Mouse (Mus musculus) stomach, embryonic 14.5 days (tissue): ENCODE measurements at regions not wholly inside any gene's neighbourhood (a gene's known extent, or its start where the extent isn't known, plus 50 kb on each side); places are given as distances from the start of the nearest gene placed in this dataset.
A peak's percentile ranks its signal among the peaks of the same experiment; 100 is the strongest.

ENCODE experiments used
- ATAC-seq: fragments of 200-750 bp; cut with Nextera tagmentation; 2 replicates; pipeline ENCODE4 v1.8.0; 2017; ENCODE audit warnings: low read depth, moderate TSS enrichment; ENCODE audit not compliant: insufficient number of reproducible peaks, insufficient read depth, low FRiP score
- H3K27ac ChIP-seq: fragments of 300-500 bp; sonication (generic); 2 replicates; pipeline ENCODE4 v1.5.1; 2014; ENCODE audit warnings: mild to moderate bottlenecking, low read length, moderate library complexity, mixed read lengths
- H3K27me3 ChIP-seq: fragments of 300-500 bp; sonication (generic); 2 replicates; pipeline ENCODE4 v1.6.1; 2014; ENCODE audit warnings: low read length, control low read depth, mixed read lengths; ENCODE audit not compliant: control insufficient read depth, insufficient read depth
- H3K36me3 ChIP-seq: fragments of 300-500 bp; sonication (generic); 2 replicates; pipeline ENCODE4 v1.6.1; 2014; ENCODE audit warnings: mild to moderate bottlenecking, control low read depth, low read length, moderate library complexity, mixed read lengths; ENCODE audit not compliant: control insufficient read depth, insufficient read depth
- H3K4me1 ChIP-seq: fragments of 300-500 bp; sonication (generic); 2 replicates; pipeline ENCODE4 v1.6.1; 2014; ENCODE audit warnings: low read length, control low read depth, mixed read lengths; ENCODE audit not compliant: control insufficient read depth, insufficient read depth
- H3K4me2 ChIP-seq: fragments of 300-500 bp; sonication (generic); replicated peaks from 2 replicates; pipeline ENCODE4 v1.6.1; 2014; ENCODE audit warnings: low read depth, low read length, control low read depth
- H3K4me3 ChIP-seq: fragments of 300-500 bp; sonication (generic); 2 replicates; pipeline ENCODE4 v1.5.1; 2014; ENCODE audit warnings: low read depth, low read length, control low read depth
- H3K9ac ChIP-seq: fragments of 300-500 bp; sonication (generic); replicated peaks from 2 replicates; pipeline ENCODE4 v1.6.1; 2014; ENCODE audit warnings: low read depth, mild to moderate bottlenecking, control low read depth, low read length, moderate library complexity, mixed read lengths
- H3K9me3 ChIP-seq: fragments of 300-500 bp; sonication (generic); 2 replicates; pipeline ENCODE4 v1.6.1; 2016; ENCODE audit warnings: low read depth, low read length, control low read depth; ENCODE audit not compliant: control insufficient read depth
- WGBS: fragments of 180-500 bp; shearing (Covaris S2); extraction: QIAGEN DNeasy Blood & Tissue Kit; methylation state at CpG from one replicate; pipeline ENCODE4 v1.1.7; 2014; 5-methylcytosine and 5-hydroxymethylcytosine counted together

GRCm38 (mm10) chr8:107872121-107872520, 70.3 kb upstream of the Zfhx3 start:
- Histone ChIP-seq H3K4me2 (no peak overlapping the region), H3K36me3 (no peaks in the 10 kb centered on the region), H3K27me3 (no peaks in the 10 kb centered on the region), H3K4me3 (no peak overlapping the region), H3K4me1 (no peaks in the 10 kb centered on the region), H3K9ac (no peak overlapping the region), H3K9me3 (no peaks in the 10 kb centered on the region; the same call in 1 of the 2 replicates), H3K27ac (no peak overlapping the region)
- no peak for ATAC-seq
- WGBS: 67% methylated on average over 11 of the region's 11 CpGs

DNA sequence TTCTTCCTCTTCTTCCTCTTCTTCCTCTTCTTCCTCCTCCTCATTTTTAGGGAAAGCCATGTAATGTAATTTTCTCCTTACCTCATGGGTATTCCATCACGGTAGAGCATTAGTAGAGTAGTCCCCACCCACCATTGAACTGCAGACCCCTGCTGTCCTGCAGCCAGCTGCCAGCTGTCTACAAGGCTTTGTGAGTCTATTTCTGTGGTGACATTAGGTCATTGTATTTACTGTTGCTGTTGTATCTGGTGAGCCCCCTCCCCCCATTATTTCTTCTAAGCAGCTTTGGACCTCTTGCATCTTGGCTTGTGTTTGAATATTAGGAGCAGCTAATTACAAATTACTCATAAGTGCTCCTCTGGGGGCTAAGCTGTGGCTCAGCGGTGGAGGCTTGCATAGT, 66.0 kb upstream of the Zfhx3 start:
- no peak overlapping the region for H3K27ac ChIP-seq
- no peaks in the 10 kb centered on the region for H3K36me3 ChIP-seq
- H3K9ac ChIP-seq: no peak overlapping the region
- no peak overlapping the region for H3K4me3 ChIP-seq
- 53% methylated on average over 2 of the region's 2 CpGs for WGBS
- ATAC-seq: no peak
- no peaks in the 10 kb centered on the region for H3K27me3 ChIP-seq
- no peak overlapping the region for H3K4me2 ChIP-seq
- no peaks in the 10 kb centered on the region for H3K4me1 ChIP-seq
- H3K9me3 ChIP-seq: no peaks in the 10 kb centered on the region; the same call in 1 of the 2 replicates

GRCm38 (mm10) chr8:107881851-107882250, 60.6 kb upstream of the Zfhx3 start:
- no peak overlapping the region for H3K4me2 ChIP-seq
- H3K27ac ChIP-seq: no peak overlapping the region
- no peak overlapping the region for H3K4me3 ChIP-seq
- H3K9me3 ChIP-seq: no peaks in the 10 kb centered on the region
- 21% methylated on average over 7 of the region's 7 CpGs for WGBS
- H3K4me1 ChIP-seq: peaks cover 11% of the 10 kb centered on the region; the same call in 1 of the 2 replicates
- no peaks in the 10 kb centered on the region for H3K27me3 ChIP-seq
- ATAC-seq: no peak
- H3K9ac ChIP-seq: no peak overlapping the region
- no peaks in the 10 kb centered on the region for H3K36me3 ChIP-seq

DNA sequence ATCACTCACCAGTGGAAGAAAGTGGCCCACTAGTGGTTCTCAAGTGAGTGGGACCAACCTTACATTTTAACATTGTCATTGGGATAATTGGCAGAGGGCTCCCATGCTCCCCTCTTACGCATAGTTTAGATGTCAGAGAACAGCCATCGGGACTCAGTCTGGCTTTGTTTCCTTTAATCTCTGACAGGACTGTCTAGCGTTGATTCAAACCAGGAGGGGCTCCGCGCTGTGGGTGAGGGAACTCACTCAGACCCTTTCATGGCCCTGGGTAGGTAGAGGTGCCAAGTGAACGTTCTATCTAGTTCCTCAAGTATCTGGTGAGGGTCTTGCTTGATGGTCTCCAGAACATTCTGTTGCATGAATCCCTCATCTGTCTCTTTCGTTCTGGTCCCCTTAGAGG, 56.9 kb upstream of the Zfhx3 start:
- 0 out of 2 replicates have a peak, but pooled peaks have one; percentile 46 for ATAC-seq
- Histone ChIP-seq H3K4me1 (peaks cover 11% of the 10 kb centered on the region; the same call in 1 of the 2 replicates), H3K27me3 (no peaks in the 10 kb centered on the region), H3K9ac (no peak overlapping the region), H3K4me2 (no peak overlapping the region; the same call in 1 of the 2 replicates), H3K27ac (peak overlapping the region; percentile 35; the same call in 1 of the 2 replicates), H3K4me3 (no peak overlapping the region), H3K9me3 (no peaks in the 10 kb centered on the region), H3K36me3 (no peaks in the 10 kb centered on the region)
- 25% methylated on average over 7 of the region's 7 CpGs for WGBS

GRCm38 (mm10) chr8:107885971-107886370, 56.5 kb upstream of the Zfhx3 start:
- 34% methylated on average over 5 of the region's 5 CpGs for WGBS
- Histone ChIP-seq H3K4me2 (no peak overlapping the region; the same call in 1 of the 2 replicates), H3K36me3 (no peaks in the 10 kb centered on the region), H3K4me1 (peaks cover 11% of the 10 kb centered on the region; the same call in 1 of the 2 replicates), H3K27ac (peak overlapping the region; percentile 35; the same call in 1 of the 2 replicates), H3K9me3 (no peaks in the 10 kb centered on the region), H3K9ac (no peak overlapping the region), H3K4me3 (no peak overlapping the region), H3K27me3 (no peaks in the 10 kb centered on the region)
- ATAC-seq: peak; percentile 84; the same call in 1 of the 2 replicates

- H3K36me3 ChIP-seq: no peaks in the 10 kb centered on the region
- no peak overlapping the region; the same call in 1 of the 2 replicates for H3K27ac ChIP-seq
- H3K9me3 ChIP-seq: no peaks in the 10 kb centered on the region
- H3K4me3 ChIP-seq: no peak overlapping the region
- H3K4me1 ChIP-seq: peaks cover 11% of the 10 kb centered on the region; the same call in 1 of the 2 replicates
- H3K27me3 ChIP-seq: no peaks in the 10 kb centered on the region
- no peak overlapping the region for H3K4me2 ChIP-seq
- 76% methylated on average over 19 of the region's 19 CpGs for WGBS
- no peak for ATAC-seq
- H3K9ac ChIP-seq: no peak overlapping the region
Observed at GRCm38 (mm10) chr8:107886516-107887253, 55.8 kb upstream of the Zfhx3 start.

DNA sequence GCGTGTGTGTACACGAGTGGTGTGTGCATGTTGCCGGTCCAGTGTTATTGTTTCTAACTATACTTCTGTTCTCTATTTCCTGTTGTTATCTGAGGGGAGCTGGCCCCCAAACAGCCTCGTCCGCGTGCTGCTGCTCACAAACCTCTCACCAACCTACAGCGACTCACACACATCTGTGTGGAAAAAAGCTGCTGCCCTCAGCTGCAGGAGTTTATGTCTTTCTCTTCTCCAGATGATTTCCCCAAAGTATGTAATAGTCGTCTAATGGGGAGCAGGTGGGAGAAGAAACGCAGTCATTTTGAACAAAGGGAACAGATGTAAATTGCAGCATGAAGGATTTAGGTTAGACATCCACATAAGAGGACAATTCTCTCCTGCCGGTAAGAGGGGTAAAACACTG, 55.1 kb upstream of the Zfhx3 start:
- 34% methylated on average over 10 of the region's 10 CpGs for WGBS
- ATAC-seq: no peak
- no peaks in the 10 kb centered on the region for H3K9me3 ChIP-seq
- no peak overlapping the region for H3K4me3 ChIP-seq
- H3K27ac ChIP-seq: no peak overlapping the region
- H3K27me3 ChIP-seq: no peaks in the 10 kb centered on the region
- no peaks in the 10 kb centered on the region for H3K36me3 ChIP-seq
- H3K9ac ChIP-seq: no peak overlapping the region
- no peak overlapping the region for H3K4me2 ChIP-seq
- peaks cover 11% of the 10 kb centered on the region; the same call in 1 of the 2 replicates for H3K4me1 ChIP-seq

- Histone ChIP-seq H3K4me1 (peaks cover 5% of the 10 kb centered on the region; the same call in 1 of the 2 replicates), H3K27ac (no peak overlapping the region), H3K27me3 (no peaks in the 10 kb centered on the region), H3K4me3 (no peak overlapping the region), H3K9ac (no peak overlapping the region), H3K4me2 (no peak overlapping the region), H3K36me3 (no peaks in the 10 kb centered on the region), H3K9me3 (no peaks in the 10 kb centered on the region)
- 82% methylated on average over 5 of the region's 5 CpGs for WGBS
- ATAC-seq: no peak
Observed at GRCm38 (mm10) chr8:107890922-107891321, 51.5 kb upstream of the Zfhx3 start.
